12 mouse cellular contexts compared by ENCODE assay signal in genomic region chr11:106503425-106503717, GRCm38 (mm10). TPM values are rescaled to one million over a fixed set of nuclear protein-coding genes. Genes with fewer than 3 reads are reported as not detected.
A peak's percentile ranks its signal among the peaks of the same experiment; 100 is the strongest.
DNase-seq lines count a peak whose midpoint lies in the region; ATAC-seq lines count a peak whose summit lies in the region.
"Had no signal": no experiment of that assay in that cellular context is flagged by ENCODE, and none has a peak within 500 bp of the region (broad histone marks: within the 10 kb centered on the region; RNA-seq: fewer than 3 reads in every experiment).

No protein-coding gene starts in this region.

- ATAC-seq in limb, embryonic 15.5 days (ENCODE audit: insufficient number of reproducible peaks, low FRiP score, low TSS enrichment, low read depth), result no peak
- ATAC-seq: hindbrain, embryonic 16.5 days had no signal

- 0 out of 2 replicates have a peak overlapping the region, but pooled peaks have one; percentile 23 for H3K9ac ChIP-seq in limb, embryonic 15.5 days

- DNase-seq in embryo, embryonic 10 days (ENCODE audit: low spot score), result peak; percentile 14
- no peak for DNase-seq in embryo, embryonic 9.5 days (ENCODE audit: extremely low spot score)
- peak; percentile 50 for DNase-seq in layer of hippocampus, adult 11-12 months (ENCODE audit: low spot score)
- DNase-seq in layer of hippocampus, postnatal 10 days (ENCODE audit: low spot score in 2 of 2), result no peak
- peak; percentile 46 for DNase-seq in ES-CJ7 (ENCODE audit: low read depth, low spot score)
- no peak for DNase-seq in urinary bladder, postnatal 25 days (ENCODE audit: low spot score)
- no peak for DNase-seq in gastrocnemius, postnatal 25 days
- DNase-seq: adrenal gland, adult 8-10 months; cerebellum, adult 8-10 months had no signal

- H3K27me3 ChIP-seq in limb, embryonic 15.5 days, result no peaks in the 10 kb centered on the region

- H3K4me3 ChIP-seq in limb, embryonic 15.5 days, result no peak overlapping the region
- H3K4me3 ChIP-seq: erythroblast, embryonic 14.5 days had no signal

- H3K4me1 ChIP-seq in limb, embryonic 15.5 days, result no peaks in the 10 kb centered on the region; the same call in 1 of the 2 replicates

- peaks cover 16% of the 10 kb centered on the region; the same call in 1 of the 2 replicates for H3K36me3 ChIP-seq in limb, embryonic 15.5 days

- WGBS in limb, embryonic 15.5 days, result 72% methylated on average over 4 of the region's 4 CpGs

- no peak overlapping the region for H3K4me2 ChIP-seq in limb, embryonic 15.5 days

- H3K27ac ChIP-seq in limb, embryonic 15.5 days, result peak overlapping the region; percentile 65

- H3K9me3 ChIP-seq in limb, embryonic 15.5 days, result no peaks in the 10 kb centered on the region

RNA-seq across cellular contexts. Expression of gene Ern1, which starts 15.7 kb away (rescaled TPM):
- total RNA-seq in layer of hippocampus, postnatal 10 days (2021), result 1 to 10 TPM; 8.5 to 8.7 TPM
- 5.9 and 6.6 TPM in 2 replicates for polyA plus RNA-seq in limb, embryonic 15.5 days (2015; fragmentation: Nextera tagmentation; extraction: Ambion mirVana)
- 1 to 10 TPM; 7.0 to 7.2 TPM for total RNA-seq in gastrocnemius, postnatal 25 days (2021)

Comparison
In these comparisons a context has a peak if more than half of its experiments do, and no peak if none do; other contexts are left out.
1. DNase-seq: peak in embryo, embryonic 10 days (single experiment), layer of hippocampus, adult 11-12 months (single experiment) and ES-CJ7 (single experiment); none in embryo, embryonic 9.5 days (single experiment), layer of hippocampus, postnatal 10 days (0 of 2), urinary bladder, postnatal 25 days (single experiment) and gastrocnemius, postnatal 25 days (single experiment).